12 mouse cellular contexts compared by ENCODE assay signal in genomic region chr8:11369526-11370203, GRCm38 (mm10). TPM values are rescaled to one million over a fixed set of nuclear protein-coding genes. Genes with fewer than 3 reads are reported as not detected.
DNase-seq lines count a peak whose midpoint lies in the region; ATAC-seq and TF ChIP-seq lines count a peak whose summit lies in the region.
"Had no signal": no experiment of that assay in that cellular context is flagged by ENCODE, and none has a peak within 500 bp of the region (broad histone marks: within the 10 kb centered on the region; RNA-seq: fewer than 3 reads in every experiment).

No protein-coding gene starts in this region.

- WGBS in stomach, postnatal 0 days = 72% methylated on average over 19 of the region's 19 CpGs

- ATAC-seq in stomach, postnatal 0 days (ENCODE audit: low FRiP score, low TSS enrichment) = peak; percentile 75
- ATAC-seq: forebrain, embryonic 14.5 days had no signal

- H3K4me3 ChIP-seq in stomach, postnatal 0 days (ENCODE audit: low read depth, low read length) = no peak overlapping the region
- H3K4me3 ChIP-seq: hindbrain, embryonic 12.5 days had no signal

- no peaks in the 10 kb centered on the region for H3K9me3 ChIP-seq in stomach, postnatal 0 days (ENCODE audit: control insufficient read depth, low read length)
- H3K9me3 ChIP-seq: hindbrain, embryonic 12.5 days had no signal

- peak; percentile 42 for DNase-seq in adrenal gland, adult 8-10 months
- DNase-seq in adrenal gland, adult 18-20 months (ENCODE audit: low spot score in 2 of 2) = no peak
- DNase-seq in ovary, adult 18-20 months (ENCODE audit: low spot score) = peak; percentile 15
- DNase-seq in ovary, postnatal 14 days (ENCODE audit: low spot score) = no peak
- peak; percentile 63 to 79 for DNase-seq in kidney, postnatal 4 days
- DNase-seq in stomach, postnatal 0 days (ENCODE audit: low spot score) = peak; percentile 43
- no peak for DNase-seq in embryo, embryonic 10 days (ENCODE audit: low spot score)
- DNase-seq in thymus, postnatal 14 days = no peak
- DNase-seq: spleen, adult 18-20 months had no signal

- H3K4me1 ChIP-seq in stomach, postnatal 0 days (replicated peaks; ENCODE audit: control insufficient read depth, insufficient read depth) = no peaks in the 10 kb centered on the region

- no peaks in the 10 kb centered on the region for H3K27me3 ChIP-seq in stomach, postnatal 0 days (ENCODE audit: control insufficient read depth, insufficient read depth, low read length)
- H3K27me3 ChIP-seq: hindbrain, embryonic 12.5 days had no signal

- H3K4me2 ChIP-seq in stomach, postnatal 0 days (replicated peaks; ENCODE audit: low read depth) = no peak overlapping the region
- H3K4me2 ChIP-seq: hindbrain, embryonic 12.5 days had no signal

- TF ChIP-seq EP300 in stomach, postnatal 0 days (optimal IDR thresholded peaks at IDR 0.05) = no peak

- H3K36me3 ChIP-seq in stomach, postnatal 0 days (ENCODE audit: control insufficient read depth, insufficient read depth, low read length) = no peaks in the 10 kb centered on the region
- H3K36me3 ChIP-seq: hindbrain, embryonic 12.5 days had no signal

- H3K27ac ChIP-seq in stomach, postnatal 0 days (replicated peaks) = peak overlapping the region; percentile 74; the same call in 1 of the 2 replicates
- H3K27ac ChIP-seq: hindbrain, embryonic 12.5 days; macrophage had no signal

- no peak for TF ChIP-seq CTCF in stomach, postnatal 0 days (IDR thresholded peaks at IDR 0.05; ENCODE audit: low read depth)

- no peak overlapping the region for H3K9ac ChIP-seq in stomach, postnatal 0 days (ENCODE audit: low read length)
- H3K9ac ChIP-seq: hindbrain, embryonic 12.5 days had no signal

RNA-seq across cellular contexts. Expression of gene Col4a1, which starts 57.0 kb away (rescaled TPM):
- total RNA-seq in adrenal gland, adult 8-10 months (2022) = 100 to 1,000 TPM; 276 to 357 (median 298) TPM
- 100 to 1,000 TPM; 250 to 364 TPM for total RNA-seq in adrenal gland, adult 18-20 months (2021)
- 96.3 and 99.0 TPM in 2 replicates for polyA plus RNA-seq in stomach, postnatal 0 days (2015; fragmentation: Nextera tagmentation; extraction: Ambion mirVana)

RNA-seq across cellular contexts. Expression of gene Col4a2, which starts 57.1 kb away (rescaled TPM):
- total RNA-seq in adrenal gland, adult 8-10 months (2022) = 100 to 1,000 TPM; 122 to 162 (median 137) TPM
- 100 to 1,000 TPM; 131 to 150 TPM for total RNA-seq in adrenal gland, adult 18-20 months (2021)
- 43.4 and 47.2 TPM in 2 replicates for polyA plus RNA-seq in stomach, postnatal 0 days (2015; fragmentation: Nextera tagmentation; extraction: Ambion mirVana)

Comparison
In these comparisons a context has a peak if more than half of its experiments do, and no peak if none do; other contexts are left out.
1. DNase-seq: peak in adrenal gland, adult 8-10 months (single experiment), ovary, adult 18-20 months (single experiment), kidney, postnatal 4 days (2 of 2) and stomach, postnatal 0 days (single experiment); none in adrenal gland, adult 18-20 months (0 of 2), ovary, postnatal 14 days (single experiment), embryo, embryonic 10 days (single experiment) and thymus, postnatal 14 days (single experiment).